Mouse (Mus musculus): Measurements from ENCODE around the gene Grin2b.
A peak's percentile ranks its signal among the peaks of the same experiment; 100 is the strongest.

Gene Grin2b

GRCm38 (mm10) chr6:136173191-136173896 is at the start of gene Grin2b:
TSS of gene Grin2b (minus strand) at chr6:136173511.
- peak; percentile 74 for DNase-seq

- no peak for DNase-seq
These were observed 48.6 kb upstream of the Grin2b start for GRCm38 (mm10) chr6:136221894-136222293.

- no peak for DNase-seq
These were observed 37.1 kb upstream of the Grin2b start for GRCm38 (mm10) chr6:136210442-136210841.

- DNase-seq, result no peak
These were observed 26.5 kb upstream of the Grin2b start for GRCm38 (mm10) chr6:136199814-136200213.

DNA sequence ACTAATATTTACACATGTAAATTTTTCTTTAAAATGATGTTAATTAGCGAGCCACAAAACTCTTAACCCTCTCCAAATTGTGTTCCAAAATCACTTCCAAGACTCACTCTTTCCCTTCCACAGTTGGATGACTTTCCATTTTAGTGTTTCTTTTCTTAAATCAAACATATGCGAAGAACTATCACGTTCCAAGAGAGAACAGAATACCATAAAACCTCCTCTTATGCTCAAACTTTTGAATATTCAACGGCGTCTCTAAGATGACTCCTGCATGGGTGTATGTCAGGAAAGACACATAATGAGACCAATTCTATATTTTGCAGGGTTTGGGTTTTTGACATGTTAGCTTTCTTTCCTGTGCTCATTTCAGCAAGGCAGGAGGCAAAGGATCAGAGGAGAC is 21.3 kb upstream of the Grin2b start:
- no peak for DNase-seq

DNA sequence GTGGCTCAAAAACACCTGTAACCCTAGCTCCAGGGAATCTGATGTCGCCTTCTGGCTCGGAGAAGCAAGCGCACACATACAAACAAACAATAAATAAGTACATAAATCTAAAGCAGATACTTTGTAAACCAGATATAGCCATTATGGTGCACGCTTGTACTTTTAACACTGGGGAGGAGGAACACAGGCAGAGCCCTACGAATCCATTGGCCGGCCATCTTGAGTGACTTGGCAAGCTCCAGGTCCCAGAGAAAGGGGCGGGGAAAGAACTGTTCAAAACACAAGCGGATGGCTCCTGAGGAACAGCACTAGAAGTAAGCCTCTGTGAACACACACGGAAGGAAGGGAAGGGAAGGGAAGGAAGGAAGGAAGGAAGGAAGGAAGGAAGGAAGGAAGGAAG is 4.8 kb upstream of the Grin2b start:
- DNase-seq, result no peak

- DNase-seq, result peak; percentile 49
These were observed 515 bp downstream of the Grin2b start for GRCm38 (mm10) chr6:136172801-136173190.

- peak; percentile 68 for DNase-seq
These were observed 1.1 kb downstream of the Grin2b start for GRCm38 (mm10) chr6:136172172-136172651.

- DNase-seq, result no peak
These were observed 2.0 kb downstream of the Grin2b start for GRCm38 (mm10) chr6:136171343-136171742.

GRCm38 (mm10) chr6:136170381-136170780 is 2.9 kb downstream of the Grin2b start:
- no peak for DNase-seq

DNA sequence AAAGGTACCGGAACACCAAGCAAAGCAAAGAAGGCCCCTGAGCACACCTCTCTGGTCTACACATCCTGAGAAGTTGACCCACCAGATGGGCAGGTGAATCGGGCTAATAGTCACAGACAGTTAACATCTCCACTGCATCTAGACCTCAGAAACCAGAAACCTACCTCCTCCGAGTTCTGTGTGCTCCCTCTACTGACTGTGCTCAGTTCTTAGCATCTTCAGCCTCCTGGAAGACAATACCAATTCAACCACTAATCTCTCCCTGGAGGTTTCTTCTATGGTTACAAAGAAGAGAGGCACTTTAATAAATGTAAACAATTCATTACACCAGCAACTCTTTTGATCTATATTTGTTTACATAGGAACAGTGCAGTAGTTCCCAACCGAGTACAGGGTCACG is 6.0 kb downstream of the Grin2b start:
- no peak for DNase-seq

DNA sequence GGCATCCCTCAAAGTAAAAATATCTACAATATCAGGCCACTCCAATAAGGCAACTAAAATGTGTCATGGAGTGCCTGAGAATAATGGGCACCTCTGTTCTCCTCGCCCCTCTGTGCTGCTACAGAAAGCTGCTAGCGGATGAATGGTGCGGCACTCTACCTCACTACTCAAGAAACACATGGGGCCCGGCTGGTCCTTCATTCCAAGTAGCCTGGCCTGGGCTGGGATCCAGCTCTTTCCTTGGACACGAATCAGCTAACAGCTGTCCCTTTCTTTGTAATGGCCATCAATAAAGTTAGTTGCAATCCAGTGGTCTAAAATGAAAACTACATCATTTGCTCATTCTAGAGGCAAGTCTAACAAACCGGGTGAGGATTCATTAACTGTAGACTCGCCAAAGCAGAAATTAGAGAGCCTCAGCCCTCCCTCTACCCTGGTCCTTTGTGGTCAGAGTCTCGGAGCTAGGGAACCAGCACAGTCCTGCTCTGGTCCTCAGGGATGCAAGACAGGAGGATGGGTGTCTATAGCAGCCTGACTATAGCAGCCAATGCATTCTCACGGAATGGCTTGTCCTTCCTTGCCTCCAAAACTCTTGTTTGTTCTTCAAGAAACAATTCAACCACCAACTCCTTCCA is 7.8 kb downstream of the Grin2b start:
- no peak for DNase-seq

GRCm38 (mm10) chr6:136162090-136162489 is 11.2 kb downstream of the Grin2b start:
- no peak for DNase-seq

- no peak for DNase-seq
These were observed 19.9 kb downstream of the Grin2b start for GRCm38 (mm10) chr6:136153444-136153843.

DNA sequence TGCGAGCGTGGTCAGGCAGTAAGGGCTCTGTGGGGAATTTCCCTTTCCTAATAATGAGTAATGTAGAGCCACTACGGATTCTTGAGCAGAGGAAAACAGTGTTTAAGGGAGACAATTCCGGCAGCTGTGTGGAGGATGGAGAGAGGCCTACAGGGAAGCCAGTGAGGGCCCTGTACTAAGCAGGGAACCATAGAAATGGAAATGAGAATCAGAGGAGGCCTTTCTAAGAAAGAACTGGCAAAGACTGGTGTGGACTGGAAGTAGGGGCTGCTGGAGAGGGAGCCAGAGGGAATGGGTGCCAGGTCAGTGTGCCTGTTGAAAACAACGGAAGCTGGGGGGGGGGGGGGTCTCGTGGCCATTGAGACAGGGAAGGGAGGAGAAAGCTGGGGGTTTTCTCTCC is 23.2 kb downstream of the Grin2b start:
- DNase-seq, result no peak

- no peak for DNase-seq
These were observed 33.3 kb downstream of the Grin2b start for GRCm38 (mm10) chr6:136139967-136140366.

GRCm38 (mm10) chr6:136130456-136130855 is 42.9 kb downstream of the Grin2b start:
- peak; percentile 64 for DNase-seq

GRCm38 (mm10) chr6:136122593-136122992 is 50.7 kb downstream of the Grin2b start:
- no peak for DNase-seq

- DNase-seq, result no peak
These were observed 55.9 kb downstream of the Grin2b start for GRCm38 (mm10) chr6:136117390-136117789.

DNA sequence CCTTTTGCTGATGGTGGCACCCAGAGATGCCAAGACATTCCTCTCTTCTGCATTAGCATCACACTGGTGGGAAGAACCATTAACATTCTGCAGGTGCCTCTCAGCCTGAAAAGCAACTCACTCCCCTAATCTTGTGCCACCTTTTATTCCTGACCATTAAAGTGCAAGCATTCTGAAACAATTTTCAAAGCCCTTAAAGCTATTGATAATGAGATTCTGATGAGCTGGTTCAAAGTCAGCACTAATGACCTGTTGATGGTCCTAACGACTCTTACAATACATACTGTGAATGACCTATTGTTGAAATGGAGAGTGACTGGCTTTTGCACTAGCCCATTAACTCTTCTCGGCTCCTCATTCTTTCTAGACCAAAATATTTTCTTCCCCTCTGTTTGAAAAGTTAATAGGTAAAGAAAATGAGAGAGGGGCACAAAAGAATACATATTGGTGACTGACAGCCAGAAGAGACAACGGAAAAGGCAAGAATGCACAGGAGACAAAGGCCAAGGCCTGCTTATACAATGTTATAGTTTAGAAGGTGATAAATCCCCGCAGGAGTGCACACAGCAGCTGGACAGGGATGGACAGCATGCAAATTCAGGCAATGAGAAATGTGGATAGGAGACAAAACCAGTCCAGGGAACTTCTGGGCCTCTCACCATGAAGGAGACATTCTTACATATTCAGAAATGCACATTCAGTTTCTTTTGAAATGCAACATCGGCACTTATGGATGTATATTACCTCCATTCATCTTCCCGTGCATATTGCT is 59.5 kb downstream of the Grin2b start:
- DNase-seq, result no peak

GRCm38 (mm10) chr6:136109172-136109571 is 64.1 kb downstream of the Grin2b start:
- no peak for DNase-seq

GRCm38 (mm10) chr6:136108466-136108865 is 64.8 kb downstream of the Grin2b start:
- DNase-seq, result no peak

- no peak for DNase-seq
These were observed 68.1 kb downstream of the Grin2b start for GRCm38 (mm10) chr6:136105221-136105620.

DNA sequence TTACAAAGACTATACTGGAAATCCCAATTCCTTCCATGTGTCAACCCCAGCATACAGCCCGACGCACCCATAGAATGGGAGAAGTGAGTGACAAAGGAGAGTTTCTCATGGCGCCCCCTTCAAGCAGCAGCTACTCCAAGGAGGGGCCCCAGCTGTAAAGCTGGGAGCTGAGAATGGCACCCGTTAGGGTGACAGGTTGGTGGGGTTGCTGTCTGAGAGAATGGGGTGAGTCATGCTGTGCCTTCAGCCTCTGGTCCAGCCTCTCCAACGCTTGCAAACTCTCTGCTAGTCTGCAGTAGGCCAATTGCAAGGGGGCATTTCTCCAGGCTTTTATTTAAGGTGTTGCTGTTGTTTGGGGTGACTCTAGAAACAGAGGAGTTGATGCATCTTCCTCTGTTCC is 73.1 kb downstream of the Grin2b start:
- no peak for DNase-seq

All from embryo, embryonic 11 days (tissue).